Mouse (Mus musculus) limb, embryonic 11.5 days (tissue): ENCODE data around the gene Wdr90. TPM values are rescaled to one million over a fixed set of nuclear protein-coding genes. Genes with fewer than 3 reads are reported as not detected.

Experiments used
- ATAC-seq: fragments of 200-750 bp; cut with Nextera tagmentation; 2 replicates; pipeline ENCODE4 v1.8.0; 2017; ENCODE audit warnings: low read depth; ENCODE audit not compliant: insufficient number of reproducible peaks, low FRiP score, low TSS enrichment
- DNase-seq: peaks from one replicate; pipeline ENCODE4 v3.0.0-alpha.2; 2015; ENCODE audit warnings: low spot score
- H3K27ac ChIP-seq: fragments of 300-500 bp; sonication (generic); replicated peaks from 2 replicates; pipeline ENCODE4 v1.5.1; 2014; ENCODE audit warnings: low read depth, mild to moderate bottlenecking, low read length
- H3K27me3 ChIP-seq: fragments of 300-500 bp; sonication (generic); 2 replicates; pipeline ENCODE4 v1.6.1; 2014; ENCODE audit warnings: mild to moderate bottlenecking, low read length, mixed read lengths; ENCODE audit not compliant: control insufficient read depth, insufficient read depth
- H3K36me3 ChIP-seq: fragments of 300-500 bp; sonication (generic); 2 replicates; pipeline ENCODE4 v1.6.1; 2014; ENCODE audit warnings: mild to moderate bottlenecking, low read length, moderate library complexity, mixed read lengths; ENCODE audit not compliant: control insufficient read depth, insufficient read depth
- H3K4me1 ChIP-seq: fragments of 300-500 bp; sonication (generic); 2 replicates; pipeline ENCODE4 v1.6.1; 2014; ENCODE audit warnings: low read length, mixed read lengths; ENCODE audit not compliant: control insufficient read depth, insufficient read depth
- H3K4me2 ChIP-seq: fragments of 300-500 bp; sonication (generic); 2 replicates; pipeline ENCODE4 v1.6.1; 2014; ENCODE audit warnings: low read depth, mild to moderate bottlenecking, moderate library complexity; ENCODE audit not compliant: severe bottlenecking
- H3K4me3 ChIP-seq: fragments of 300-500 bp; sonication (generic); 2 replicates; pipeline ENCODE4 v1.5.1; 2014; ENCODE audit warnings: low read depth, low read length
- H3K9ac ChIP-seq: fragments of 300-500 bp; sonication (generic); 2 replicates; pipeline ENCODE4 v1.6.1; 2014; ENCODE audit warnings: mild to moderate bottlenecking, low read length
- H3K9me3 ChIP-seq: fragments of 300-500 bp; sonication (generic); 2 replicates; pipeline ENCODE4 v1.6.1; 2016; ENCODE audit warnings: low read length; ENCODE audit not compliant: control insufficient read depth
- WGBS: fragments of 180-500 bp; shearing (Covaris S2); extraction: QIAGEN DNeasy Blood & Tissue Kit; methylation state at CpG from one replicate; pipeline ENCODE4 v1.1.7; 2014; 5-methylcytosine and 5-hydroxymethylcytosine counted together
- polyA plus RNA-seq: library from polyadenylated mRNA; unstranded; fragments of >200 nt; fragmentation: Nextera tagmentation; extraction: Ambion mirVana; gene quantifications from 2 replicates; pipeline ENCODE4 v1.2.1, GENCODE M21; 2014

Wdr90 gene
- polyA plus RNA-seq, 1 experiment from 2014 or later = 19.3 TPM

GRCm38 (mm10) chr17:25860229-25860628 is 1.1 kb downstream of the Wdr90 start:
- 95% methylated on average over 6 of the region's 6 CpGs for WGBS
- 0 out of 2 replicates have a peak overlapping the region, but pooled peaks have one; percentile 64 for H3K4me3 ChIP-seq
- peak overlapping the region; percentile 85 for H3K9ac ChIP-seq
- no peak overlapping the region for H3K27ac ChIP-seq
- peak overlapping the region; percentile 92 for H3K4me2 ChIP-seq
- H3K4me1 ChIP-seq = peaks cover 10% of the 10 kb centered on the region
- DNase-seq = no peak
- ATAC-seq = no peak
- no peaks in the 10 kb centered on the region for H3K27me3 ChIP-seq
- H3K9me3 ChIP-seq = no peaks in the 10 kb centered on the region
- peaks cover 2% of the 10 kb centered on the region for H3K36me3 ChIP-seq

GRCm38 (mm10) chr17:25844396-25844901 is 16.9 kb downstream of the Wdr90 start, which contains the start of gene Rhot2:
TSS of gene Rhot2 (minus strand) at chr17:25844851.
- DNase-seq (peak; percentile 97), ATAC-seq (peak; percentile 87)
- Histone ChIP-seq H3K4me3 (peak within 1 kb of the TSS; percentile 87), H3K27me3 (no peaks in the 10 kb centered on the region), H3K4me2 (peak within 1 kb of the TSS; percentile 74), H3K9ac (peak within 1 kb of the TSS; percentile 80), H3K9me3 (no peaks in the 10 kb centered on the region), H3K4me1 (peaks cover 8% of the 10 kb centered on the region), H3K36me3 (peaks cover 21% of the 10 kb centered on the region), H3K27ac (no peak within 1 kb of the TSS)
- under 1% methylated on average over 18 of the region's 21 CpGs for WGBS

- peak overlapping the region; percentile 87 for H3K4me3 ChIP-seq
- no peaks in the 10 kb centered on the region for H3K27me3 ChIP-seq
- WGBS = 4% methylated on average over 38 of the region's 38 CpGs
- peak overlapping the region; percentile 74 for H3K4me2 ChIP-seq
- H3K9ac ChIP-seq = peak overlapping the region; percentile 80
- H3K4me1 ChIP-seq = peaks cover 8% of the 10 kb centered on the region
- DNase-seq (no peak), ATAC-seq (peak; percentile 53)
- H3K27ac ChIP-seq = no peak overlapping the region
- H3K36me3 ChIP-seq = peaks cover 28% of the 10 kb centered on the region
- no peaks in the 10 kb centered on the region for H3K9me3 ChIP-seq
Measured at GRCm38 (mm10) chr17:25843636-25844395, 17.5 kb downstream of the Wdr90 start.

- DNase-seq (no peak), ATAC-seq (no peak)
- Histone ChIP-seq H3K36me3 (peaks cover 29% of the 10 kb centered on the region), H3K27me3 (no peaks in the 10 kb centered on the region), H3K4me3 (peak overlapping the region; percentile 87; the same call in 1 of the 2 replicates), H3K9ac (no peak overlapping the region), H3K9me3 (no peaks in the 10 kb centered on the region), H3K27ac (no peak overlapping the region), H3K4me2 (peak overlapping the region; percentile 74), H3K4me1 (peaks cover 8% of the 10 kb centered on the region)
- WGBS = 98% methylated on average over 4 of the region's 4 CpGs
Measured at GRCm38 (mm10) chr17:25843122-25843521, 18.2 kb downstream of the Wdr90 start.

- no peak overlapping the region for H3K9ac ChIP-seq
- H3K4me3 ChIP-seq = no peak overlapping the region
- ATAC-seq (no peak), DNase-seq (no peak)
- H3K9me3 ChIP-seq = no peaks in the 10 kb centered on the region
- 86% methylated on average over 3 of the region's 3 CpGs for WGBS
- no peak overlapping the region for H3K27ac ChIP-seq
- H3K4me1 ChIP-seq = peaks cover 8% of the 10 kb centered on the region
- H3K27me3 ChIP-seq = no peaks in the 10 kb centered on the region
- H3K4me2 ChIP-seq = no peak overlapping the region
- H3K36me3 ChIP-seq = peaks cover 29% of the 10 kb centered on the region
Measured at GRCm38 (mm10) chr17:25842509-25842908, 18.8 kb downstream of the Wdr90 start.

- WGBS = 94% methylated on average over 22 of the region's 22 CpGs
- H3K4me2 ChIP-seq = no peak within 1 kb of the TSS
- no peak for ATAC-seq
- no peak for DNase-seq
- H3K9me3 ChIP-seq = no peaks in the 10 kb centered on the region
- no peaks in the 10 kb centered on the region for H3K27me3 ChIP-seq
- no peak within 1 kb of the TSS for H3K4me3 ChIP-seq
- H3K4me1 ChIP-seq = peaks cover 14% of the 10 kb centered on the region
- peaks cover 29% of the 10 kb centered on the region for H3K36me3 ChIP-seq
- H3K9ac ChIP-seq = no peak within 1 kb of the TSS
- H3K27ac ChIP-seq = no peak within 1 kb of the TSS
Measured at GRCm38 (mm10) chr17:25841117-25841880, 20.0 kb downstream of the Wdr90 start, which contains the start of gene Gm20683. TSS of gene Gm20683 (minus strand) at chr17:25841763.

- H3K27me3 ChIP-seq = no peaks in the 10 kb centered on the region
- no peak overlapping the region for H3K4me2 ChIP-seq
- DNase-seq (no peak), ATAC-seq (no peak)
- no peak overlapping the region for H3K27ac ChIP-seq
- H3K9ac ChIP-seq = no peak overlapping the region
- no peak overlapping the region for H3K4me3 ChIP-seq
- no peaks in the 10 kb centered on the region for H3K9me3 ChIP-seq
- H3K4me1 ChIP-seq = peaks cover 15% of the 10 kb centered on the region
- 94% methylated on average over 6 of the region's 6 CpGs for WGBS
- H3K36me3 ChIP-seq = peaks cover 29% of the 10 kb centered on the region
Measured at GRCm38 (mm10) chr17:25840519-25840918, 20.8 kb downstream of the Wdr90 start.

GRCm38 (mm10) chr17:25839455-25840235 is 21.7 kb downstream of the Wdr90 start:
- no peak overlapping the region for H3K4me3 ChIP-seq
- no peaks in the 10 kb centered on the region for H3K27me3 ChIP-seq
- no peak overlapping the region for H3K27ac ChIP-seq
- no peak for ATAC-seq
- no peak for DNase-seq
- peak overlapping the region; percentile 2; the same call in 1 of the 2 replicates for H3K9ac ChIP-seq
- WGBS = 81% methylated on average over 14 of the region's 14 CpGs
- H3K4me2 ChIP-seq = no peak overlapping the region
- peaks cover 16% of the 10 kb centered on the region for H3K4me1 ChIP-seq
- peaks cover 33% of the 10 kb centered on the region for H3K36me3 ChIP-seq
- H3K9me3 ChIP-seq = no peaks in the 10 kb centered on the region
